Mouse (Mus musculus) small intestine, adult 2 months (tissue): ENCODE data around the gene Chst2.

Experiments used
- CTCF ChIP-seq: fragments of 200-500 bp; IDR thresholded peaks from 2 replicates; pipeline ENCODE4 v1.5.1; 2012; ENCODE audit warnings: low read depth, mild to moderate bottlenecking, control low read depth, inconsistent platforms, low read length, moderate library complexity, mixed read lengths; ENCODE audit not compliant: insufficient replicate concordance, insufficient read length; ENCODE audit errors: extremely low read depth
- POLR2A ChIP-seq: fragments of 200-500 bp; IDR thresholded peaks from 2 replicates; pipeline ENCODE4 v1.6.1; 2012; ENCODE audit warnings: low read depth, mild to moderate bottlenecking, control low read depth, inconsistent platforms, low read length, moderate library complexity

- TF ChIP-seq CTCF, result no peak
- no peak for TF ChIP-seq POLR2A
Observed at GRCm38 (mm10) chr9:95387881-95388380, 18.6 kb downstream of the Chst2 start.
